Mouse (Mus musculus): ENCODE measurements around the gene Arpin. TPM values are rescaled to one million over a fixed set of nuclear protein-coding genes. Genes with fewer than 3 reads are reported as not detected.

Arpin gene
- total RNA-seq, 1 experiment from 2014 or later, result 0.41 TPM

- no peak for ATAC-seq (replicated peaks; ENCODE audit: low read depth, poor library complexity, severe bottlenecking)
These were observed 39.9 kb downstream of the Arpin start for GRCm38 (mm10) chr7:79895225-79895624.

- ATAC-seq (replicated peaks; ENCODE audit: low read depth, poor library complexity, severe bottlenecking), result no peak
These were observed 40.4 kb downstream of the Arpin start for GRCm38 (mm10) chr7:79894790-79895189.

GRCm38 (mm10) chr7:79892576-79893428, 42.4 kb downstream of the Arpin start:
- no peak for ATAC-seq (replicated peaks; ENCODE audit: low read depth, poor library complexity, severe bottlenecking)

GRCm38 (mm10) chr7:79890436-79891221, 44.5 kb downstream of the Arpin start:
- no peak for ATAC-seq (replicated peaks; ENCODE audit: low read depth, poor library complexity, severe bottlenecking)

- no peak for ATAC-seq (replicated peaks; ENCODE audit: low read depth, poor library complexity, severe bottlenecking)
These were observed 46.6 kb downstream of the Arpin start for GRCm38 (mm10) chr7:79888603-79889002.

- ATAC-seq (replicated peaks; ENCODE audit: low read depth, poor library complexity, severe bottlenecking), result no peak
These were observed 51.4 kb downstream of the Arpin start for GRCm38 (mm10) chr7:79883613-79884334.

GRCm38 (mm10) chr7:79881901-79882300, 53.3 kb downstream of the Arpin start:
- ATAC-seq (replicated peaks; ENCODE audit: low read depth, poor library complexity, severe bottlenecking), result no peak

GRCm38 (mm10) chr7:79880998-79881397, 54.2 kb downstream of the Arpin start:
- ATAC-seq (replicated peaks; ENCODE audit: low read depth, poor library complexity, severe bottlenecking), result no peak

GRCm38 (mm10) chr7:79880033-79880432, 55.1 kb downstream of the Arpin start:
- no peak for ATAC-seq (replicated peaks; ENCODE audit: low read depth, poor library complexity, severe bottlenecking)

- no peak for ATAC-seq (replicated peaks; ENCODE audit: low read depth, poor library complexity, severe bottlenecking)
These were observed 56.6 kb downstream of the Arpin start for GRCm38 (mm10) chr7:79878455-79879025.

Other genes with a start within 250 kb of the Arpin start
- gene Kif7, start 219.6 kb downstream of the Arpin start, total RNA-seq (2017), result 0.53 and 1.6 TPM in 2 replicates
- gene Plin1, start 202.5 kb downstream of the Arpin start, total RNA-seq (2017), result not detected in 2 replicates
- gene Pex11a, start 192.2 kb downstream of the Arpin start, total RNA-seq (2017), result 3.1 and 4.5 TPM in 2 replicates
- not detected in 2 replicates for gene Wdr93, start 192.2 kb downstream of the Arpin start, total RNA-seq (2017)
- gene Mesp1, start 141.6 kb downstream of the Arpin start, total RNA-seq (2017), result not detected in 2 replicates
- 1.2 TPM in 1 of 2 replicates, not detected in the other for gene Mesp2, start 124.6 kb downstream of the Arpin start, total RNA-seq (2017)
- 1.8 TPM in 1 of 2 replicates, not detected in the other for gene Anpep, start 74.3 kb downstream of the Arpin start, total RNA-seq (2017)
- gene Ap3s2, start 14.7 kb downstream of the Arpin start, total RNA-seq (2017), result 8.4 and 11.1 TPM in 2 replicates
- gene Zfp710, start 89.5 kb upstream of the Arpin start, total RNA-seq (2017), result 17.8 and 20.4 TPM in 2 replicates
- 233 and 240 TPM in 2 replicates for gene Idh2, start 180.0 kb upstream of the Arpin start, total RNA-seq (2017)